Comparison of ENCODE assay signal across 19 mouse cellular contexts in the genomic region with DNA sequence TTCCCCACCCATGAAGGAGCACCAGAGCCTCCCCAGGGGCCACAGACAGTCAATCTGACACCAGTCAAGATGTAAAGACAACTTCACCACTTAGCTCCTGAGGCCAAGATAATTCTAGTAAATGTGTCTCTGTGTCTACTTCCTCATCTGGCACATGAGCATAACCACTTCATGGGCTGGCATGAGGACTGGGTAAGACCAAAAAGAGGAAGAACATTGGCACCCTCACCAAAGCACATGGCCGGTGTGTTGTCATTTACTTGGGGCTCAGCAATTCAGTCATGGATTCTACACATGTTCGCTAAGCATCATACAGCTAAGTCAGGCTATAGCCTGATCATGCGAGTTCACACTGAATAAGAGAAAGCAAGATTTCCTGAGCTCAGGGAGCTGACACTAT.
"Had no signal": no experiment of that assay in that cellular context is flagged by ENCODE, and none has a peak within 500 bp of the region (broad histone marks: within the 10 kb centered on the region; RNA-seq: fewer than 3 reads in every experiment).

No protein-coding gene starts in this region.

- H3K9ac ChIP-seq: kidney, embryonic 15.5 days; limb, embryonic 12.5 days; limb, embryonic 15.5 days; liver, embryonic 14.5 days; lung, embryonic 15.5 days; midbrain, embryonic 13.5 days had no signal

- H3K4me3 ChIP-seq: kidney, embryonic 15.5 days; left cerebral cortex, adult 2 months; limb, embryonic 12.5 days; limb, embryonic 15.5 days; lung, embryonic 15.5 days; midbrain, embryonic 13.5 days had no signal

- H3K4me2 ChIP-seq: kidney, embryonic 15.5 days; limb, embryonic 12.5 days; limb, embryonic 15.5 days; liver, embryonic 11.5 days; lung, embryonic 15.5 days; midbrain, embryonic 13.5 days had no signal

- H3K27me3 ChIP-seq: midbrain, embryonic 13.5 days had no signal

- H3K9me3 ChIP-seq: kidney, embryonic 15.5 days; limb, embryonic 12.5 days; limb, embryonic 15.5 days; lung, embryonic 15.5 days; midbrain, embryonic 13.5 days had no signal

- H3K36me3 ChIP-seq: kidney, embryonic 15.5 days; limb, embryonic 12.5 days; limb, embryonic 15.5 days; lung, embryonic 15.5 days; midbrain, embryonic 13.5 days had no signal

- ATAC-seq: midbrain, embryonic 13.5 days had no signal

- H3K27ac ChIP-seq: kidney, embryonic 15.5 days; left cerebral cortex, adult 2 months; limb, embryonic 12.5 days; limb, embryonic 15.5 days; liver, embryonic 14.5 days; lung, embryonic 15.5 days; midbrain, embryonic 13.5 days had no signal

- DNase-seq: kidney, adult 8-10 months; kidney, postnatal 10 days; kidney, postnatal 36 days; layer of hippocampus, postnatal 36 days; left cerebral cortex, postnatal 4 days; lung, adult 18-20 months; lung, postnatal 14 days; lung, postnatal 4 days; thymus, adult 2 months; thymus, postnatal 14 days; thymus, postnatal 4 days had no signal
